33 mouse cellular contexts compared by ENCODE assay signal in the genomic region with DNA sequence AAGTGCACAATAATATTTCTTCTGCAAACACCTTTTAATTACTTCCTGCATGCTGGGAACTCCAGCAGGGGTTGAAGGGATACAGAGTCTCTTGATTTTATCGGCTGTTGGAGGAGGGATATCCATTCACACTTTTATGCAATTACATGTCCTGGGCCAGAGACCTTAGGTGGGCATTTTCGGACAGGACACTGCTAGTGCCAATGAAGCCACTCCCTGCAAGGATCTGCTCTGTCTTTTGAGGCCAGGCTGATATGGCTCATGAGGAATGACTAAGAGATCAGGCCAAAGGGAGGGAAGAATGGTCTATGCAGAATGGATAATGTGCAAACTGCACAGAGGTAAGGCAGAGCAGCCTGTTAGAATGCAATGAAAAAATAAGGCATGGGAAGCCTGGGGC.
"Had no signal": no experiment of that assay in that cellular context is flagged by ENCODE, and none has a peak within 500 bp of the region (broad histone marks: within the 10 kb centered on the region; RNA-seq: fewer than 3 reads in every experiment).

No protein-coding gene starts in this region.

- H3K9me3 ChIP-seq: heart, embryonic 12.5 days; heart, embryonic 13.5 days; heart, embryonic 15.5 days; hindbrain, embryonic 10.5 days; hindbrain, embryonic 12.5 days; hindbrain, embryonic 13.5 days; hindbrain, embryonic 15.5 days; kidney, embryonic 15.5 days had no signal

- ATAC-seq: hindbrain, embryonic 16.5 days; hindbrain, postnatal 0 days; inflammation-experienced regulatory T-cells, adult 6 months; intestine, embryonic 16.5 days; intestine, postnatal 0 days had no signal

- DNase-seq: heart, postnatal 10 days; heart, postnatal 14 days; heart, postnatal 36 days; kidney, adult 11 months; kidney, adult 18-20 months; kidney, adult 2 months; kidney, adult 8-10 months; kidney, adult 9 months; kidney, postnatal 10 days; kidney, postnatal 14 days; kidney, postnatal 25 days; kidney, postnatal 36 days; kidney, postnatal 4 days; layer of hippocampus, adult 9-11 months; layer of hippocampus, postnatal 36 days had no signal

- H3K4me3 ChIP-seq: heart, embryonic 12.5 days; heart, embryonic 13.5 days; heart, embryonic 15.5 days; hindbrain, embryonic 10.5 days; hindbrain, embryonic 12.5 days; hindbrain, embryonic 13.5 days; hindbrain, embryonic 15.5 days; kidney, embryonic 15.5 days; layer of hippocampus, adult 2 months; left cerebral cortex, adult 2 months had no signal

- H3K27ac ChIP-seq: heart, embryonic 13.5 days; heart, embryonic 15.5 days; hindbrain, embryonic 10.5 days; hindbrain, embryonic 12.5 days; hindbrain, embryonic 13.5 days; hindbrain, embryonic 14.5 days; hindbrain, embryonic 15.5 days; hindbrain, postnatal 0 days; kidney, embryonic 15.5 days; kidney, postnatal 0 days; layer of hippocampus, adult 2 months; left cerebral cortex, adult 2 months had no signal

- H3K36me3 ChIP-seq: heart, embryonic 15.5 days; hindbrain, embryonic 10.5 days; hindbrain, embryonic 12.5 days; hindbrain, embryonic 13.5 days; hindbrain, embryonic 15.5 days; kidney, embryonic 15.5 days had no signal

- H3K4me2 ChIP-seq: heart, embryonic 11.5 days; heart, embryonic 12.5 days; heart, embryonic 13.5 days; heart, embryonic 15.5 days; hindbrain, embryonic 12.5 days; hindbrain, embryonic 13.5 days; hindbrain, embryonic 14.5 days; hindbrain, embryonic 15.5 days; kidney, embryonic 15.5 days had no signal

- H3K9ac ChIP-seq: heart, embryonic 12.5 days; heart, embryonic 13.5 days; heart, embryonic 15.5 days; hindbrain, embryonic 12.5 days; hindbrain, embryonic 13.5 days; hindbrain, embryonic 14.5 days; hindbrain, embryonic 15.5 days; kidney, embryonic 15.5 days had no signal

- H3K27me3 ChIP-seq: heart, embryonic 12.5 days; heart, embryonic 13.5 days; heart, embryonic 15.5 days; hindbrain, embryonic 12.5 days; hindbrain, embryonic 13.5 days; hindbrain, embryonic 15.5 days; kidney, embryonic 15.5 days had no signal

- H3K4me1 ChIP-seq: hindbrain, embryonic 10.5 days; hindbrain, embryonic 12.5 days; hindbrain, embryonic 13.5 days; hindbrain, embryonic 15.5 days; kidney, embryonic 15.5 days had no signal
